Mouse (Mus musculus) midbrain, embryonic 15.5 days (tissue): ENCODE results near the gene Med11. TPM values are rescaled to one million over a fixed set of nuclear protein-coding genes. Genes with fewer than 3 reads are reported as not detected.

ENCODE experiments used
- ATAC-seq: fragments of 200-750 bp; cut with Nextera tagmentation; replicated peaks from 2 replicates; pipeline ENCODE4 v1.8.0; 2017; ENCODE audit warnings: moderate TSS enrichment
- H3K27ac ChIP-seq: fragments of 300-500 bp; sonication (generic); 2 replicates; pipeline ENCODE4 v1.5.1; 2015; ENCODE audit warnings: mild to moderate bottlenecking, inconsistent platforms
- H3K27me3 ChIP-seq: fragments of 300-500 bp; sonication (generic); replicated peaks from 2 replicates; pipeline ENCODE4 v1.6.1; 2015; ENCODE audit warnings: inconsistent platforms
- H3K36me3 ChIP-seq: fragments of 300-500 bp; sonication (generic); replicated peaks from 2 replicates; pipeline ENCODE4 v1.6.1; 2015; ENCODE audit warnings: inconsistent platforms
- H3K4me1 ChIP-seq: fragments of 300-500 bp; sonication (generic); 2 replicates; pipeline ENCODE4 v1.6.1; 2015; ENCODE audit warnings: inconsistent platforms
- H3K4me2 ChIP-seq: fragments of 300-500 bp; sonication (generic); 2 replicates; pipeline ENCODE4 v1.6.1; 2015; ENCODE audit warnings: inconsistent platforms, mild to moderate bottlenecking, moderate library complexity
- H3K4me3 ChIP-seq: fragments of 300-500 bp; sonication (generic); 2 replicates; pipeline ENCODE4 v1.5.1; 2015; ENCODE audit warnings: mild to moderate bottlenecking, inconsistent platforms
- H3K9ac ChIP-seq: fragments of 300-500 bp; sonication (generic); 2 replicates; pipeline ENCODE4 v1.6.1; 2015; ENCODE audit warnings: mild to moderate bottlenecking, inconsistent platforms
- H3K9me3 ChIP-seq: fragments of 300-500 bp; sonication (generic); 2 replicates; pipeline ENCODE4 v1.6.1; 2016; ENCODE audit warnings: inconsistent platforms
- WGBS: fragments of 180-500 bp; shearing (Covaris S2); methylation state at CpG from one replicate; pipeline ENCODE4 v1.1.7; 2015; ENCODE audit warnings: mixed read lengths; 5-methylcytosine and 5-hydroxymethylcytosine counted together
- microRNA-seq: library from miRNA; unstranded; fragments of <30 nt; microRNA quantifications from one replicate; pipeline ENCODE4, GENCODE M21; 2016
- polyA plus RNA-seq: library from polyadenylated mRNA; unstranded; fragments of >200 nt; fragmentation: Nextera tagmentation; extraction: Ambion mirVana; gene quantifications from 2 replicates; pipeline ENCODE4 v1.2.1, GENCODE M21; 2015

Med11 gene
- polyA plus RNA-seq, 1 experiment from 2014 or later: 49.5 TPM

DNA sequence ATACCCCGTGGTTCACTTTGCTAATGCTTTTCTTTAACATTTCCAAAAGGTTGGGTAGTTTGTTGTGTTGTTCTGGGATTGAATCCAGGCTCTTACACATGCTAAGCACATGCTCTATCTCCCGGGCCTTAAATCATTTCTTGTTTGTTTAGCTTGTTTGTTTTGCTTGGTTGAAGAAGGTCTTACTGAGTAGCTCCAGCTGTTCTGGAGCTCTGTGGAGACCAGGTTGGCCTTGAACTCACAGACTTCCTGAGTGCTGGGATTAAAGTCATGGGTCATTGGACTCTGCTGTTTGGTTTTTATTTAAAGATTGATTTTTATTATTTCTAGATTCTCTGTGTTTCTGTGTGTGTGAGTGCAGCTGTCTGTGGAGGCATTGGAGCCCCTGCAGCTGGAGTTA is 33.8 kb downstream of the Med11 start:
- no peak for ATAC-seq
- Histone ChIP-seq H3K27me3 (no peaks in the 10 kb centered on the region), H3K4me3 (no peak overlapping the region), H3K27ac (no peak overlapping the region), H3K36me3 (no peaks in the 10 kb centered on the region), H3K4me1 (no peaks in the 10 kb centered on the region), H3K9ac (no peak overlapping the region), H3K9me3 (no peaks in the 10 kb centered on the region), H3K4me2 (no peak overlapping the region)
- 49% methylated on average over 2 of the region's 2 CpGs for WGBS

DNA sequence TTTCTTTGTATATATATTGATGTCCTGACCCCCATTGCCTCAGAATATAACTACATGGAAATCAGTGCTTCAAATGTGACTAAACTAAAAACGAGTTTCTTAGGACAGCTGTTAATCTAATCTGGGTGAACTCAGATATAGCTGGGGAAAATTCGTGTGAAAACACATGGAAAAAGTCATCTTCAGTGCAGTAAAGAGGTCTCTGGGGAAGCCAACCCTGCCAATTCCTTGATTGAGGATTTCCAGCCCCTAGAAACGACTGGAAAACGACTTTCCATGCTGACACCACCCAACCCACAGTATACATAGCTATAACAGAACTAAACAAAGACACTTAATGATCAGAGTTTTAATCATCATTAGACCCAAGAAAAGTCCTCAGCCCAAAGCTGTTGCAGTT is 36.1 kb downstream of the Med11 start:
- no peak overlapping the region for H3K27ac ChIP-seq
- H3K9me3 ChIP-seq: no peaks in the 10 kb centered on the region
- no peaks in the 10 kb centered on the region for H3K36me3 ChIP-seq
- 53% methylated on average over 4 of the region's 4 CpGs for WGBS
- ATAC-seq: no peak
- no peak overlapping the region for H3K9ac ChIP-seq
- no peaks in the 10 kb centered on the region for H3K27me3 ChIP-seq
- no peaks in the 10 kb centered on the region for H3K4me1 ChIP-seq
- no peak overlapping the region for H3K4me3 ChIP-seq
- no peak overlapping the region for H3K4me2 ChIP-seq

DNA sequence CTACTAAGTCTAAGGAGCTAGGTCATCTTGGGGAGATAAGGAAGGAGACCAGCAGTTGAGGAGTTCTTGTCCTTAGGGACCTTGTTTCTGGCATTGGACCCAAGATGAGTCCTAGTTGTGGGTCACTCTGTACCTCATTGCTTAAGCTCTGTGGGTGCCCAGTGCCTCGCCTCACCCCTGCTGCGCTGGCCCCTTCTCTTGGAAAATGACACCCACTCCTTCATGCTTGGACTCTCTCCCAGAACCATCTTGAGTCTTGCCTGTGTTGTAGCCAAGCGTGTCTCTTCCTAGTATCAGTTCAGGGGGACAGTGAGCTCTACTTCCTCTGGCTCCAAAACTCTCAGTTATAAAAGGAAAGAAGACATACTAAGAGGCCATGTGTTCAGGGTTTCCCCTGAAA is 37.4 kb downstream of the Med11 start:
- Histone ChIP-seq H3K27ac (no peak overlapping the region), H3K9me3 (no peaks in the 10 kb centered on the region), H3K4me1 (no peaks in the 10 kb centered on the region), H3K4me2 (no peak overlapping the region), H3K4me3 (no peak overlapping the region), H3K27me3 (no peaks in the 10 kb centered on the region), H3K9ac (no peak overlapping the region), H3K36me3 (no peaks in the 10 kb centered on the region)
- WGBS: 90% methylated on average over 3 of the region's 3 CpGs
- no peak for ATAC-seq

DNA sequence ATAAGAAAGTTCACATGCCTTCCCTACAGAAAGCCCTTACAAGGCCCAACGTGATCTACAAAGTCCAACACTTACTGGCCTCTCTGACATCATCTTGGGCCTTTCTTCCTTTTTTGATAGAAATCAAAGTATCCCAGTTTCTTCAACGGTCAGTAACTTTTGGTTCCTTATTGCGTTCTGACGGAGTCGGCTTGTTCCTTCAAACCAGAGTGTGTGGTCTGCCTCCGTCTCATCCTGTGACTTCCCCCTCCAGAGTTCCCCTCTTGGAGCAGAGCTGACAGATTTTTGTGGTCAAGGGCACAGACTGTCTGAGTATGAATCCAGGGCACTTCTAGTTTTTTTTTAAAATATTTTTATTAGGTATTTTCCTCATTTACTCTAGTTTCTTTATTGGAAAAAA is 38.0 kb downstream of the Med11 start:
- H3K4me2 ChIP-seq: no peak overlapping the region
- no peaks in the 10 kb centered on the region for H3K36me3 ChIP-seq
- H3K27me3 ChIP-seq: no peaks in the 10 kb centered on the region
- H3K4me1 ChIP-seq: no peaks in the 10 kb centered on the region
- no peak for ATAC-seq
- whole genome bisulfite sequencing: 84% methylated on average over 6 of the region's 6 CpGs
- no peak overlapping the region for H3K27ac ChIP-seq
- no peak overlapping the region for H3K9ac ChIP-seq
- no peaks in the 10 kb centered on the region for H3K9me3 ChIP-seq
- no peak overlapping the region for H3K4me3 ChIP-seq

DNA sequence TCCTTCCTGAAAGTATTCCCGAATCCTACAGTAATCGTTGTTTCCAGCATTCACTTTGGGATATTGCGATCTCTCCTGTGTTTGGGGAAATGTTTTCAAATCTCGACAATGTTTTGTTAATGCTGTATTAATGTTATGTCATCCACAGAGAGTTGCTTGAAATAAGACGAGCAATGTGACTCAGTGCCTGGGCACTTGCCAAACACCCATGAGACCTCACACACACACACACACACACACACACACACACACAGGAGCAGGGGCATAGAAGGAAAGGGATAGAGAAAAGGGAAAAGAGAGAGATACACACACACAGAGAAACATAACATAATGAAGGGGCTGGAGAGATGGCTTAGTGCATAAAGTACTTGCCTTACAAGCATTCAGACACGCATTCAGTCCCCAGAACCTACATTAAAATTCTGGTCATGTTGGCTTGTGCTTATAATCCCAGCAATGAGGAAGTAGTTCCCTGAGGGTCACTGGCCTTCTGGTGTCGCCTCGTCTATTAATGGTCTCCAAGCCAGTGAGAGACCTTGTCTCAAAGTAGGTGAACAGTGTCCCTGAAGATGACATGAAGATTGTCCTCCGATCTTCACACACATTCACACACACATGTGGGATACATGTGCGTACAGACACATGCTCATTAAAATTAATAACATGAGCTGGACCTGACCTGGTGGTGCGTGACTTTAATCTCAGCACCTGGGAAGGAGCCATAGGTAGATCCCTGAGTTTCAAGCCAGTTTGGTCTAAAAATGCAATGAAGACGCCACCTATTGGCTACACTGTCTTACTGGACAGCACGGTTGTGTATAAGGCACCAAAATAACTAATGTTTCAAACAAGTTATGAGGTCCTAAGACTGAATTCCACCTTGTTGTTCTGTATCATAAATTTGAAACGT is 48.1 kb downstream of the Med11 start:
- no peaks in the 10 kb centered on the region for H3K9me3 ChIP-seq
- H3K9ac ChIP-seq: no peak overlapping the region
- H3K36me3 ChIP-seq: no peaks in the 10 kb centered on the region
- H3K4me2 ChIP-seq: no peak overlapping the region
- no peak for ATAC-seq
- no peaks in the 10 kb centered on the region for H3K4me1 ChIP-seq
- WGBS: 62% methylated on average over 14 of the region's 14 CpGs
- H3K27me3 ChIP-seq: no peaks in the 10 kb centered on the region
- no peak overlapping the region for H3K27ac ChIP-seq
- H3K4me3 ChIP-seq: no peak overlapping the region

DNA sequence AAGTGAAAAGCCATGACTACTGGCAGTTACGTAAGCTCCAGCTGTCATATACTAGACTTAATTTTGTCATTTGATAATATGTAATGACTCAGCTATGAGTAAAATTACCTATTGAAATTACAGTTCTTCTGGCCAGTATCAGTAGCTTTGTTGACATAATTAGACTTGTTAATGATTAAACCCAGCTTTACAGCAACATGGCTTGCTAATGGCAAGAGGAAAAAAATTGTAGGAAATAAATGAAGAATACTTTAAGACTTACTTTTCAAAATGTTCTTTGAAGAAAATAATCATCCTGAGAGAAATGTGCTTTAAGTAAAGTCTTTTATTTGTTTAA is 48.7 kb downstream of the Med11 start:
- Histone ChIP-seq H3K4me2 (no peak overlapping the region), H3K9me3 (no peaks in the 10 kb centered on the region), H3K4me3 (no peak overlapping the region), H3K4me1 (no peaks in the 10 kb centered on the region), H3K9ac (no peak overlapping the region), H3K36me3 (no peaks in the 10 kb centered on the region), H3K27me3 (no peaks in the 10 kb centered on the region), H3K27ac (no peak overlapping the region)
- WGBS: 96% methylated on average over 1 of the region's 1 CpGs
- no peak for ATAC-seq

DNA sequence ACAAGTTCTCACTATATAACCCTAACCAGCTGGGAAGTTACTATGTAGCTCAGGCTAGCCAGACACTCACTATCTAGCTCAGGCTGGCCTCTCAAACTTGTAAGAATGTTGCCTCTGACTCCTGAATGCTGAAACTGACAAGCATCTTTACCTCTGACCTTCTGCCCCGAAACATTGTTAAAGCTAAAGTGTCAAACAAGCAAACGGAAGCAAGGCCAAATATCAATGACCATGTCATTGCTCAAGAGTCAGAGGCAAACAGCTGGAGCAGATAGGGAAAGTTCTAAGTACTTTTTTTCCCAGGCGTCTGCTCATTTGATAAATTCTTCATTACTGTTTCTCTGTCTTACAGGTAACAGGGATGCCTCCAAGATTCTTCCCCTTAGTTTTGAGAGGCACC is 50.3 kb downstream of the Med11 start:
- Histone ChIP-seq H3K9ac (no peak overlapping the region), H3K27me3 (no peaks in the 10 kb centered on the region), H3K9me3 (no peaks in the 10 kb centered on the region), H3K4me1 (no peaks in the 10 kb centered on the region), H3K4me2 (no peak overlapping the region), H3K36me3 (no peaks in the 10 kb centered on the region), H3K27ac (no peak overlapping the region), H3K4me3 (no peak overlapping the region)
- whole genome bisulfite sequencing: 75% methylated on average over 3 of the region's 3 CpGs
- no peak for ATAC-seq

Small RNAs within 50 kb of the gene (microRNA-seq; reads per million reads assigned to microRNA genes)
- gene Mir7115: 0.74 reads per million

Other genes with a start within 250 kb of the Med11 start
- 6.4 and 8.6 TPM in 2 replicates for gene Slc16a11, start 239.2 kb upstream of the Med11 start, polyA plus RNA-seq
- 14.2 and 15.0 TPM in 2 replicates for gene Slc16a13, start 230.9 kb upstream of the Med11 start, polyA plus RNA-seq
- 5.3 and 5.6 TPM in 2 replicates for gene Bcl6b, start 222.1 kb upstream of the Med11 start, polyA plus RNA-seq
- gene 0610010K14Rik, start 214.0 kb upstream of the Med11 start, polyA plus RNA-seq: 173 TPM in 2 replicates
- 13.0 and 14.1 TPM in 2 replicates for gene Gm21988, start 212.1 kb upstream of the Med11 start, polyA plus RNA-seq
- 351 and 366 TPM in 2 replicates for gene Rnasek, start 212.1 kb upstream of the Med11 start, polyA plus RNA-seq
- gene Alox12, start 196.6 kb upstream of the Med11 start, polyA plus RNA-seq: 0.49 and 0.74 TPM in 2 replicates
- gene Alox12e, start 129.3 kb upstream of the Med11 start, polyA plus RNA-seq: 0.22 TPM in 1 of 2 replicates, not detected in the other
- gene Alox15, start 99.9 kb upstream of the Med11 start, polyA plus RNA-seq: 0.06 TPM in 1 of 2 replicates, not detected in the other
- gene Pelp1, start 41.9 kb upstream of the Med11 start, polyA plus RNA-seq: 32.6 and 33.8 TPM in 2 replicates
- 53.6 and 53.8 TPM in 2 replicates for gene Arrb2, start 19.3 kb upstream of the Med11 start, polyA plus RNA-seq
- 0.61 and 0.62 TPM in 2 replicates for gene Zmynd15, start 7.5 kb downstream of the Med11 start, polyA plus RNA-seq
- 2.5 and 2.9 TPM in 2 replicates for gene Cxcl16, start 8.1 kb downstream of the Med11 start, polyA plus RNA-seq
- 3.8 and 4.0 TPM in 2 replicates for gene Tm4sf5, start 53.3 kb downstream of the Med11 start, polyA plus RNA-seq
- 0.46 TPM in 1 of 2 replicates, not detected in the other for gene Vmo1, start 62.7 kb downstream of the Med11 start, polyA plus RNA-seq
- gene Gltpd2, start 67.3 kb downstream of the Med11 start, polyA plus RNA-seq: 0.14 and 0.27 TPM in 2 replicates
- 777 and 795 TPM in 2 replicates for gene Psmb6, start 73.4 kb downstream of the Med11 start, polyA plus RNA-seq
- not detected in 2 replicates for gene Gm40193, start 81.0 kb downstream of the Med11 start, polyA plus RNA-seq
- gene Pld2, start 88.1 kb downstream of the Med11 start, polyA plus RNA-seq: 13.8 and 14.8 TPM in 2 replicates
- gene Mink1, start 111.0 kb downstream of the Med11 start, polyA plus RNA-seq: 17.9 and 18.7 TPM in 2 replicates
- gene 4930544D05Rik, start 163.9 kb downstream of the Med11 start, polyA plus RNA-seq: not detected in 2 replicates
- not detected in 2 replicates for gene Chrne, start 167.3 kb downstream of the Med11 start, polyA plus RNA-seq
- 0.11 and 0.14 TPM in 2 replicates for gene Gp1ba, start 187.2 kb downstream of the Med11 start, polyA plus RNA-seq
- 114 and 122 TPM in 2 replicates for gene Rnf167, start 195.3 kb downstream of the Med11 start, polyA plus RNA-seq
- gene Slc25a11, start 195.6 kb downstream of the Med11 start, polyA plus RNA-seq: 180 and 181 TPM in 2 replicates
- gene Pfn1, start 202.7 kb downstream of the Med11 start, polyA plus RNA-seq: 659 and 665 TPM in 2 replicates
- gene Eno3, start 205.3 kb downstream of the Med11 start, polyA plus RNA-seq: 8.0 and 8.3 TPM in 2 replicates
- 171 and 173 TPM in 2 replicates for gene Spag7, start 217.5 kb downstream of the Med11 start, polyA plus RNA-seq
- 23.5 and 25.0 TPM in 2 replicates for gene Camta2, start 236.2 kb downstream of the Med11 start, polyA plus RNA-seq
- 1.0 and 1.7 TPM in 2 replicates for gene Inca1, start 248.2 kb downstream of the Med11 start, polyA plus RNA-seq
- 1.9 TPM in 2 replicates for gene Kif1c, start 248.6 kb downstream of the Med11 start, polyA plus RNA-seq